Comparison of ENCODE assay signal across 12 mouse cellular contexts in genomic region chr13:107247792-107248505, GRCm38 (mm10).
DNase-seq lines count a peak whose midpoint lies in the region; ATAC-seq lines count a peak whose summit lies in the region.
"Had no signal": no experiment of that assay in that cellular context is flagged by ENCODE, and none has a peak within 500 bp of the region (broad histone marks: within the 10 kb centered on the region; RNA-seq: fewer than 3 reads in every experiment).

No protein-coding gene starts in this region.

- intact Hi-C loops in left cerebral cortex, postnatal 25 days (cut with DNase I) = no loop called here
- intact Hi-C loops in left cerebral cortex, postnatal 4 days (cut with DNase I) = no loop called here

- WGBS in forebrain, embryonic 11.5 days = 27% methylated on average over 9 of the region's 9 CpGs
- 23% methylated on average over 9 of the region's 9 CpGs for WGBS in limb, embryonic 11.5 days

- DNase-seq in frontal cortex, adult 2 months (ENCODE audit: extremely low spot score in 1 of 2, low spot score in 1 of 2) = peak; percentile 8 to 21
- no peak for DNase-seq in frontal cortex, postnatal 25 days (ENCODE audit: low spot score in 2 of 2)
- DNase-seq in left cerebral cortex, postnatal 25 days (ENCODE audit: low spot score in 2 of 2) = peak; percentile 32 to 37
- no peak for DNase-seq in left cerebral cortex, postnatal 4 days
- no peak for DNase-seq in forebrain, embryonic 11.5 days (ENCODE audit: low spot score)
- DNase-seq in limb, embryonic 11.5 days (ENCODE audit: low spot score) = peak; percentile 38
- no peak for DNase-seq in ovary, postnatal 36 days (ENCODE audit: low spot score)
- no peak for DNase-seq in heart, adult 8-10 months (ENCODE audit: low spot score)
- DNase-seq: adrenal gland, postnatal 25 days; cerebellum, adult 11-12 months had no signal

- no peaks in the 10 kb centered on the region for H3K36me3 ChIP-seq in forebrain, embryonic 11.5 days (ENCODE audit: control insufficient read depth, insufficient read depth, low read length)
- H3K36me3 ChIP-seq in limb, embryonic 11.5 days (ENCODE audit: control insufficient read depth, insufficient read depth, low read length) = no peaks in the 10 kb centered on the region
- H3K36me3 ChIP-seq: heart, embryonic 12.5 days; lung, embryonic 15.5 days had no signal

- ATAC-seq in forebrain, embryonic 11.5 days (replicated peaks; ENCODE audit: low FRiP score) = peak; percentile 71
- ATAC-seq in limb, embryonic 11.5 days (ENCODE audit: insufficient number of reproducible peaks, low FRiP score, low TSS enrichment, low read depth) = peak; percentile 61; the same call in 1 of the 2 replicates

- H3K9ac ChIP-seq in forebrain, embryonic 11.5 days (ENCODE audit: low read length) = peak overlapping the region; percentile 12; the same call in 1 of the 2 replicates
- H3K9ac ChIP-seq in limb, embryonic 11.5 days (ENCODE audit: low read length) = no peak overlapping the region
- H3K9ac ChIP-seq: heart, embryonic 12.5 days; lung, embryonic 15.5 days had no signal

- H3K27me3 ChIP-seq in forebrain, embryonic 11.5 days (ENCODE audit: control insufficient read depth, insufficient read depth, low read length) = no peaks in the 10 kb centered on the region
- H3K27me3 ChIP-seq in limb, embryonic 11.5 days (ENCODE audit: control insufficient read depth, insufficient read depth, low read length) = no peaks in the 10 kb centered on the region
- H3K27me3 ChIP-seq: lung, embryonic 15.5 days had no signal

- H3K4me3 ChIP-seq in forebrain, embryonic 11.5 days (ENCODE audit: low read depth, low read length) = no peak overlapping the region
- no peak overlapping the region for H3K4me3 ChIP-seq in limb, embryonic 11.5 days (ENCODE audit: low read depth, low read length)
- H3K4me3 ChIP-seq: lung, embryonic 15.5 days had no signal

- no peaks in the 10 kb centered on the region for H3K9me3 ChIP-seq in forebrain, embryonic 11.5 days (ENCODE audit: control insufficient read depth, low read length)
- H3K9me3 ChIP-seq in limb, embryonic 11.5 days (ENCODE audit: control insufficient read depth, low read length) = no peaks in the 10 kb centered on the region
- H3K9me3 ChIP-seq: heart, embryonic 12.5 days; lung, embryonic 15.5 days had no signal

- peaks cover 10% of the 10 kb centered on the region; the same call in 1 of the 2 replicates for H3K4me1 ChIP-seq in forebrain, embryonic 11.5 days (replicated peaks; ENCODE audit: control insufficient read depth, insufficient read depth, low read length)
- peaks cover 3% of the 10 kb centered on the region; the same call in 1 of the 2 replicates for H3K4me1 ChIP-seq in limb, embryonic 11.5 days (ENCODE audit: control insufficient read depth, insufficient read depth, low read length)
- H3K4me1 ChIP-seq: lung, embryonic 15.5 days had no signal

- peak overlapping the region; percentile 48; the same call in 1 of the 2 replicates for H3K4me2 ChIP-seq in forebrain, embryonic 11.5 days (ENCODE audit: low read depth, low read length, severe bottlenecking)
- peak overlapping the region; percentile 36; the same call in 1 of the 2 replicates for H3K4me2 ChIP-seq in limb, embryonic 11.5 days (ENCODE audit: low read depth, severe bottlenecking)

- no peak overlapping the region; the same call in 1 of the 2 replicates for H3K27ac ChIP-seq in forebrain, embryonic 11.5 days (ENCODE audit: low read depth, low read length)
- H3K27ac ChIP-seq in limb, embryonic 11.5 days (replicated peaks; ENCODE audit: low read depth, low read length) = no peak overlapping the region; the same call in 1 of the 2 replicates
- H3K27ac ChIP-seq: lung, embryonic 15.5 days had no signal

Comparison
In these comparisons a context has a peak if more than half of its experiments do, and no peak if none do; other contexts are left out.
1. DNase-seq: peak in frontal cortex, adult 2 months (2 of 2), left cerebral cortex, postnatal 25 days (2 of 2) and limb, embryonic 11.5 days (single experiment); none in frontal cortex, postnatal 25 days (0 of 2), left cerebral cortex, postnatal 4 days (single experiment), forebrain, embryonic 11.5 days (single experiment), ovary, postnatal 36 days (single experiment) and heart, adult 8-10 months (single experiment).